Mouse (Mus musculus) intestine, embryonic 16.5 days (tissue): ENCODE data around the gene A730015C16Rik. TPM values are rescaled to one million over a fixed set of nuclear protein-coding genes. Genes with fewer than 3 reads are reported as not detected.

Source experiments
- ATAC-seq: fragments of 200-750 bp; cut with Nextera tagmentation; 2 replicates; pipeline ENCODE4 v1.8.0; 2017; ENCODE audit warnings: moderate TSS enrichment, moderate library complexity
- H3K27ac ChIP-seq: fragments of 300-500 bp; sonication (generic); 2 replicates; pipeline ENCODE4 v1.5.1; 2014; ENCODE audit warnings: mild to moderate bottlenecking, low read length
- H3K27me3 ChIP-seq: fragments of 300-500 bp; sonication (generic); replicated peaks from 2 replicates; pipeline ENCODE4 v1.6.1; 2014; ENCODE audit warnings: low read length, control low read depth, mixed read lengths; ENCODE audit not compliant: control insufficient read depth, insufficient read depth
- H3K36me3 ChIP-seq: fragments of 300-500 bp; sonication (generic); 2 replicates; pipeline ENCODE4 v1.6.1; 2014; ENCODE audit warnings: low read length, control low read depth; ENCODE audit not compliant: control insufficient read depth, insufficient read depth
- H3K4me1 ChIP-seq: fragments of 300-500 bp; sonication (generic); 2 replicates; pipeline ENCODE4 v1.6.1; 2014; ENCODE audit warnings: low read length, control low read depth, mixed read lengths; ENCODE audit not compliant: control insufficient read depth, insufficient read depth
- H3K4me2 ChIP-seq: fragments of 300-500 bp; sonication (generic); 2 replicates; pipeline ENCODE4 v1.6.1; 2014; ENCODE audit warnings: low read depth, low read length, control low read depth
- H3K4me3 ChIP-seq: fragments of 300-500 bp; sonication (generic); 2 replicates; pipeline ENCODE4 v1.5.1; 2014; ENCODE audit warnings: mild to moderate bottlenecking, low read length
- H3K9ac ChIP-seq: fragments of 300-500 bp; sonication (generic); 2 replicates; pipeline ENCODE4 v1.6.1; 2014; ENCODE audit warnings: low read depth, low read length
- H3K9me3 ChIP-seq: fragments of 300-500 bp; sonication (generic); 2 replicates; pipeline ENCODE4 v1.6.1; 2016; ENCODE audit warnings: low read length, control low read depth; ENCODE audit not compliant: control insufficient read depth
- WGBS: fragments of 180-500 bp; shearing (Covaris S2); extraction: QIAGEN DNeasy Blood & Tissue Kit; methylation state at CpG from one replicate; pipeline ENCODE4 v1.1.7; 2014; 5-methylcytosine and 5-hydroxymethylcytosine counted together
- polyA plus RNA-seq: library from polyadenylated mRNA; unstranded; fragments of >200 nt; fragmentation: Nextera tagmentation; extraction: Ambion mirVana; gene quantifications from 2 replicates; pipeline ENCODE4 v1.2.1, GENCODE M21; 2015

Gene A730015C16Rik
- polyA plus RNA-seq = 0.83 and 1.1 TPM in 2 replicates

DNA sequence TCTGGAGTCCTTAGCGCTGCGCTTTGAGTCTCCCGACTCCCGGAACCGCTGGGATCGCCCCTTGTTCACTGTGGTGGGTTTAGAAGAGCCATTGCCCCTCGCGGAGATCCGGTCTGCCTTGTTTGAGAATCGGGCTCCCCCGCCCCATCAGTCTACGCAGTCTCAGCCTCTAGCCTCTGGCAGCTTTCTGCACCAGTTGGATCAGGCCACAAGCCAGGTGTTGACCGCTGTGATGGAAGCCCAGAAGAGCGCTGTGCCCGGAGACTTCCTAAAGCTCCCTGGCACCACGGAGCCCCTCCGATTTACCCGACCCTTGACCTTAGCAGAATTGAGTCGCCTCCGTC, at the start of gene A730015C16Rik:
Gene A730015C16Rik (minus strand): TSS at position 115 of the 344 bp plus-strand sequence.
- no peaks in the 10 kb centered on the region for H3K36me3 ChIP-seq
- H3K9me3 ChIP-seq = no peaks in the 10 kb centered on the region
- peak within 1 kb of the TSS; percentile 96 for H3K4me3 ChIP-seq
- peak within 1 kb of the TSS; percentile 77 for H3K4me2 ChIP-seq
- H3K4me1 ChIP-seq = peaks cover 9% of the 10 kb centered on the region
- H3K27ac ChIP-seq = peak within 1 kb of the TSS; percentile 94
- peak within 1 kb of the TSS; percentile 79 for H3K9ac ChIP-seq
- no peaks in the 10 kb centered on the region for H3K27me3 ChIP-seq
- 8% methylated on average over 20 of the region's 20 CpGs for WGBS
- ATAC-seq = peak; percentile 36

DNA sequence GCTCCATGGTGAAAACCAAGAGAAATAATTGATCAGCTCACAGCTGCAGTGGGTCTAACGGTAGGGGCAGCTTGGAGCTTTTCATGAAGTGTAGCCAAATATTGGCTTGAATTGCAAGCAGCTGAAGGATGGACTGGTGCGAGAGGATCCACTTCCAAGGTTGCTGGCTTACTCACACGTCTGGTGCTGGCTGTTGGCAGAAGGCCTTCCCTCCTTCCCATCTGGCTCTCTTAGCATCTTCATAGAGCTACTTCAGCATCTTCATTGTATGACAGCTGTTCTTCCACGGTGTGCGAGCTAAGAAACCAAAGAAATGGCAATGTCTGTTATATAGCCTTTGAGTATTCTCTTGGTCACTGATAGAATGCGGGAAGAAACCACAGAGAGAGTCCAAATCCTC, 42.5 kb upstream of the A730015C16Rik start:
- Histone ChIP-seq H3K4me2 (no peak overlapping the region), H3K9ac (no peak overlapping the region), H3K36me3 (no peaks in the 10 kb centered on the region), H3K4me3 (no peak overlapping the region), H3K27ac (no peak overlapping the region), H3K4me1 (no peaks in the 10 kb centered on the region), H3K9me3 (no peaks in the 10 kb centered on the region), H3K27me3 (no peaks in the 10 kb centered on the region)
- no peak for ATAC-seq
- WGBS = 90% methylated on average over 6 of the region's 6 CpGs

DNA sequence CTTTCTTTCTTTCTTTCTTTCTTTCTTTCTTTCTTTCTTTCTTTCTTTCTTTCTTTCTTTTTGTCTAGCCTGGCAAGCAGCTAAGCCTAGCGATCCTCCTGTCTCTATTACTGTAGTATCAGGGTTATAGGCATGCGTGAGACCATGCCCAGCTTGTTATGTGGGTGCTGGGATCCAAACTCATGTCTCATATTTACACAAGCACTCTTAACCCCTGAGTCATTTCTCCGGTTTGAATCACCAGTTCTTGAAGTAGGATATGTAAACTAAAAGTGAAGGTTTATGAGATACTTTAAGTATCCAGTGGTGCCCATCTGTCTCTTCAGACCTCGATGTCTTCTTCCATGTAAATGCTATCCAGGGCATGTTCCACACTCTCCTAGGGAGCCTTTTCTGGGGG, 39.0 kb upstream of the A730015C16Rik start:
- Histone ChIP-seq H3K36me3 (no peaks in the 10 kb centered on the region), H3K4me3 (no peak overlapping the region)
- 62% methylated on average over 4 of the region's 4 CpGs for WGBS

GRCm38 (mm10) chr4:108883815-108884214, 35.4 kb upstream of the A730015C16Rik start:
- WGBS = 61% methylated on average over 13 of the region's 13 CpGs
- Histone ChIP-seq H3K9ac (no peak overlapping the region), H3K4me3 (no peak overlapping the region), H3K4me2 (no peak overlapping the region), H3K36me3 (no peaks in the 10 kb centered on the region), H3K27me3 (no peaks in the 10 kb centered on the region), H3K4me1 (peaks cover 7% of the 10 kb centered on the region; the same call in 1 of the 2 replicates), H3K9me3 (no peaks in the 10 kb centered on the region), H3K27ac (no peak overlapping the region)
- no peak for ATAC-seq

More for the DNA sequence above, 39.0 kb upstream of the A730015C16Rik start:
- Histone ChIP-seq H3K27ac (no peak overlapping the region), H3K9me3 (no peaks in the 10 kb centered on the region), H3K27me3 (no peaks in the 10 kb centered on the region), H3K4me1 (no peaks in the 10 kb centered on the region), H3K4me2 (no peak overlapping the region), H3K9ac (no peak overlapping the region)
- no peak for ATAC-seq

- no peaks in the 10 kb centered on the region for H3K27me3 ChIP-seq
- peak; percentile 94 for ATAC-seq
- peak within 1 kb of the TSS; percentile 72 for H3K4me3 ChIP-seq
- no peaks in the 10 kb centered on the region for H3K9me3 ChIP-seq
- H3K36me3 ChIP-seq = no peaks in the 10 kb centered on the region
- H3K9ac ChIP-seq = peak within 1 kb of the TSS; percentile 66
- H3K4me1 ChIP-seq = peaks cover 9% of the 10 kb centered on the region; the same call in 1 of the 2 replicates
- H3K4me2 ChIP-seq = peak within 1 kb of the TSS; percentile 99
- WGBS = under 1% methylated on average over 46 of the region's 46 CpGs
- no peak within 1 kb of the TSS for H3K27ac ChIP-seq
These were observed 30.8 kb upstream of the A730015C16Rik start, which contains the start of gene Rab3b for GRCm38 (mm10) chr4:108878963-108879822. TSS of gene Rab3b (plus strand) at chr4:108879063.

- H3K27ac ChIP-seq = no peak overlapping the region
- no peak overlapping the region for H3K4me2 ChIP-seq
- H3K36me3 ChIP-seq = no peaks in the 10 kb centered on the region
- H3K4me3 ChIP-seq = no peak overlapping the region
- H3K27me3 ChIP-seq = no peaks in the 10 kb centered on the region
- 81% methylated on average over 6 of the region's 6 CpGs for WGBS
- H3K9ac ChIP-seq = no peak overlapping the region
- peaks cover 9% of the 10 kb centered on the region; the same call in 1 of the 2 replicates for H3K4me1 ChIP-seq
- no peak for ATAC-seq
- no peaks in the 10 kb centered on the region for H3K9me3 ChIP-seq
These were observed 29.5 kb upstream of the A730015C16Rik start for GRCm38 (mm10) chr4:108877901-108878300.

DNA sequence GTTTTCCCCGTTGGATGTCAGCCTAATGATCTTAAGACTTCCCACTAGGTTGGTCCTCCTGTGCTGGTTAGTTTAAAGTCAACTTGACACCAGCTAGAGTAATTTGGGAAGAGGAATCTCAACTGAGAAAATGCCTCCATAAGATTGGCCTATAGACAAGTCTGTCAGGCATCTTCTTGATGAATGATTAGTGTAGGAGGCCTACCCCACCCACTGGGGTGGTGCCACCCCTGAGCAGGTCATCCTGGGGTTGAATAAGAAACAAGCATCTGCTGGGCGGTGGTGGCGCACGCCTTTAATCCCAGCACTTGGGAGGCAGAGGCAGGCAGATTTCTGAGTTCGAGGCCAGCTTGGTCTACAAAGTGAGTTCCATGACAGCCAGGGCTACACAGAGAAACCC, 25.3 kb upstream of the A730015C16Rik start:
- 0 out of 2 replicates have a peak, but pooled peaks cover 2% of the 10 kb centered on the region for H3K4me1 ChIP-seq
- H3K9ac ChIP-seq = no peak overlapping the region
- no peaks in the 10 kb centered on the region for H3K27me3 ChIP-seq
- no peak for ATAC-seq
- 90% methylated on average over 5 of the region's 5 CpGs for WGBS
- H3K36me3 ChIP-seq = no peaks in the 10 kb centered on the region
- no peaks in the 10 kb centered on the region for H3K9me3 ChIP-seq
- no peak overlapping the region for H3K4me2 ChIP-seq
- H3K4me3 ChIP-seq = no peak overlapping the region
- H3K27ac ChIP-seq = no peak overlapping the region

DNA sequence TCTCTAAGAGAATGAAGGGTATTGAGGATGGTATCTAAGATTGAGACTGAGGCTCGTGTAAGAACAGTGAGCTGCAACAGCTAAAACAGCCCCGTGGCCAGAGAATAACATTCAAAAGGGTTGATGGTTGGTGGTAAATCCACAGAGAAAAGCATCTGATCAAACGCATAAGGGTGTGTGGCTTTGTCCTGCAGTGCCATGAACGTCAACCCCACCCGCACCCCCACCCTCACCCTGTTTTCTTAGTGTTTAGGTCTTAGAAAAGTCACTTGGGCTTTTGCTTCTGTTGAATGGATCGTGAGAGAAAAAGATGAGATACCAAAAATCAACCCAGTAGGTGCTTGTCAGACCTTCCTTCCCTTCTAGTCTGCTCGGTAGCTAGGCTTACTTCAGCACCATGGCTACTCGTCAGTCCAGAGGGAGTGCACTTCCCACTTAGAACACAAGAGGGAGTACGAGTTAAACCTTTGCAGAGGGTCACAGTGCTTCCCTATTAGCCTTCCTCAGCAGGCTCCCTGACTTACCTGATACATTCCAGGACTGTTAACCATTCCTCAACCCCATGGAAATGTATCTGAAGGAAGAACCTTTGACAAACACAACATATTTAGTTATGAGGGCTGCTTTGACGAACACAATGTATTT, 21.4 kb upstream of the A730015C16Rik start:
- Histone ChIP-seq H3K27ac (no peak overlapping the region), H3K9ac (no peak overlapping the region), H3K36me3 (no peaks in the 10 kb centered on the region), H3K27me3 (no peaks in the 10 kb centered on the region), H3K4me2 (no peak overlapping the region), H3K4me1 (no peaks in the 10 kb centered on the region), H3K9me3 (no peaks in the 10 kb centered on the region), H3K4me3 (no peak overlapping the region)
- 35% methylated on average over 10 of the region's 10 CpGs for WGBS
- peak; percentile 72 for ATAC-seq

GRCm38 (mm10) chr4:108866806-108867205, 18.4 kb upstream of the A730015C16Rik start:
- no peaks in the 10 kb centered on the region for H3K4me1 ChIP-seq
- ATAC-seq = no peak
- H3K4me2 ChIP-seq = no peak overlapping the region
- no peaks in the 10 kb centered on the region for H3K36me3 ChIP-seq
- H3K27me3 ChIP-seq = no peaks in the 10 kb centered on the region
- no peaks in the 10 kb centered on the region for H3K9me3 ChIP-seq
- 83% methylated on average over 7 of the region's 7 CpGs for WGBS
- no peak overlapping the region for H3K27ac ChIP-seq
- H3K4me3 ChIP-seq = no peak overlapping the region
- no peak overlapping the region for H3K9ac ChIP-seq
